Mouse (Mus musculus) midbrain, embryonic 11.5 days (tissue): Measurements from ENCODE around the gene Pmp22. TPM values are rescaled to one million over a fixed set of nuclear protein-coding genes. Genes with fewer than 3 reads are reported as not detected.

Experiments used
- ATAC-seq: fragments of 200-750 bp; cut with Nextera tagmentation; 2 replicates; pipeline ENCODE4 v1.8.0; 2017; ENCODE audit warnings: moderate TSS enrichment, moderate library complexity; ENCODE audit not compliant: low FRiP score
- DNase-seq: peaks from one replicate; pipeline ENCODE4 v3.0.0; 2015; ENCODE audit warnings: low spot score; ENCODE audit errors: missing footprints
- H3K27ac ChIP-seq: fragments of 300-500 bp; sonication (generic); 2 replicates; pipeline ENCODE4 v1.5.1; 2014; ENCODE audit warnings: low read depth, low read length
- H3K27me3 ChIP-seq: fragments of 300-500 bp; sonication (generic); 2 replicates; pipeline ENCODE4 v1.6.1; 2014; ENCODE audit warnings: mild to moderate bottlenecking, low read length, moderate library complexity, mixed read lengths; ENCODE audit not compliant: control insufficient read depth, insufficient read depth
- H3K36me3 ChIP-seq: fragments of 300-500 bp; sonication (generic); 2 replicates; pipeline ENCODE4 v1.6.1; 2014; ENCODE audit warnings: mild to moderate bottlenecking, low read length, moderate library complexity, mixed read lengths; ENCODE audit not compliant: control insufficient read depth, insufficient read depth
- H3K4me1 ChIP-seq: fragments of 300-500 bp; sonication (generic); 2 replicates; pipeline ENCODE4 v1.6.1; 2014; ENCODE audit warnings: low read length; ENCODE audit not compliant: control insufficient read depth, insufficient read depth
- H3K4me2 ChIP-seq: fragments of 300-500 bp; sonication (generic); 2 replicates; pipeline ENCODE4 v1.6.1; 2014; ENCODE audit warnings: mild to moderate bottlenecking, moderate library complexity
- H3K4me3 ChIP-seq: fragments of 300-500 bp; sonication (generic); 2 replicates; pipeline ENCODE4 v1.5.1; 2014; ENCODE audit warnings: low read depth, low read length
- H3K9ac ChIP-seq: fragments of 300-500 bp; sonication (generic); 2 replicates; pipeline ENCODE4 v1.6.1; 2014; ENCODE audit warnings: low read length
- H3K9me3 ChIP-seq: fragments of 300-500 bp; sonication (generic); 2 replicates; pipeline ENCODE4 v1.6.1; 2016; ENCODE audit warnings: low read length; ENCODE audit not compliant: control insufficient read depth
- WGBS: fragments of 180-500 bp; shearing (Covaris S2); extraction: QIAGEN DNeasy Blood & Tissue Kit; methylation state at CpG from one replicate; pipeline ENCODE4 v1.1.7; 2014; 5-methylcytosine and 5-hydroxymethylcytosine counted together
- polyA plus RNA-seq: library from polyadenylated mRNA; unstranded; fragments of >200 nt; fragmentation: Nextera tagmentation; extraction: Ambion mirVana; gene quantifications from 2 replicates; pipeline ENCODE4 v1.2.1, GENCODE M21; 2014

Pmp22 gene
- polyA plus RNA-seq, 1 experiment from 2014 or later = 34.9 TPM

DNA sequence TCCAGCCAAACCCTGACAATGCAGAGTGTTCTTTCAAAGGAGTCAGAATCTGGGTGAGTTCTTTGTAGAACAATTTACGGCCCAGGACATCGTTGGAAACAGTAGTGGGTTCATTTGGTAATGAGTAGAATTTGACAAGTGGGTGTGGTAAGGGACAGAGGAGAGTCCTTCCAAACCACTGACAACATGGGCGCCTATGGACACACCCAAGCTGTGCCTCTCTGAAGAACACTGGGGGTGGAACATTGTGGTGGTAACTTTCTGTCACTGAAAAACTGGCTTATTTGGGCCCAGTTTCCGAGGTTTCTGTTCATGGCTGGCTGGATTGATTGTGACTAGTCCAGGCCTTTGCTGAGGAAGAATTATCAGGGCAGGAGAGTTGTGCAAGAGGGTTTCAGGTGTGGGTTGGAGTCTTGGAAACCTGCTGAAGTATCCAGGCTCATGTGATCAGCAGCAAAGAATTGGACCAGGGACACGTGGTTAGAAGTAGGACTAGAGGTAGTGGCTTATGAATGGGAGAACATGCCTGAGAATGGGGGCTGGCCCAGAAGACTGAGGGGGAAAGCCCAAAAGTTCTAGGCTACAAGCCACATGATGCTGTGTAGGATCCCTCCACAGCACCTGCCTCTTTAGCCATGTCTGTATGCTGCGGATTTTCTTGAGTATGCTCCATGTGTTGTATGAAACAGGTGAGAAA is 35.4 kb downstream of the Pmp22 start:
- no peaks in the 10 kb centered on the region for H3K27me3 ChIP-seq
- no peaks in the 10 kb centered on the region for H3K9me3 ChIP-seq
- 89% methylated on average over 6 of the region's 6 CpGs for WGBS
- H3K4me3 ChIP-seq = no peak overlapping the region
- no peak overlapping the region for H3K4me2 ChIP-seq
- DNase-seq (no peak), ATAC-seq (no peak)
- no peaks in the 10 kb centered on the region for H3K36me3 ChIP-seq
- no peaks in the 10 kb centered on the region for H3K4me1 ChIP-seq
- H3K9ac ChIP-seq = no peak overlapping the region
- no peak overlapping the region for H3K27ac ChIP-seq

- H3K4me3 ChIP-seq = no peak overlapping the region
- 54% methylated on average over 7 of the region's 7 CpGs for WGBS
- ATAC-seq (no peak), DNase-seq (no peak)
- H3K27ac ChIP-seq = no peak overlapping the region
- H3K4me1 ChIP-seq = no peaks in the 10 kb centered on the region
- H3K36me3 ChIP-seq = no peaks in the 10 kb centered on the region
- no peak overlapping the region for H3K9ac ChIP-seq
- no peak overlapping the region for H3K4me2 ChIP-seq
- H3K9me3 ChIP-seq = no peaks in the 10 kb centered on the region
- no peaks in the 10 kb centered on the region for H3K27me3 ChIP-seq
These were observed 36.1 kb downstream of the Pmp22 start for GRCm38 (mm10) chr11:63164756-63165484.

DNA sequence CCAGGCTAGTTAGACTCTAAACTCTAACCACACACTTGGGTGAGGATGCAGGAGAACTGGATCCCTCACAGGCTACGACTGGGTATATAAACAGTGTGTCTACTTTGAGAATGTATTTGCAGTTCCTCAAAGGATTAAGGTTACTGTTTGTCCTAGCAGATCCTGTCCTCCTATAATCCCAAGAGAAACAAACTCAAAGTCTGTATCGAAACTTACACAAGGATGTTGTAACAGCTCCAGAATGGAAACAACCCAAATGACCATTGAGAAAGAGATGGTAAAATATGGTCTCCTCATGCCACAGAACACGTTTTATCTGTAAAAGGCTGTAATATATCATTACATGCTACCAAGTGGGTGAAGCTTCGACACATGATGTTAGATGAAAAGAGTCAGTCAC is 39.0 kb downstream of the Pmp22 start:
- H3K36me3 ChIP-seq = no peaks in the 10 kb centered on the region
- no peaks in the 10 kb centered on the region for H3K4me1 ChIP-seq
- no peak overlapping the region for H3K4me2 ChIP-seq
- ATAC-seq (no peak), DNase-seq (no peak)
- H3K27me3 ChIP-seq = no peaks in the 10 kb centered on the region
- H3K27ac ChIP-seq = no peak overlapping the region
- no peak overlapping the region for H3K4me3 ChIP-seq
- H3K9ac ChIP-seq = no peak overlapping the region
- H3K9me3 ChIP-seq = no peaks in the 10 kb centered on the region
- 79% methylated on average over 4 of the region's 4 CpGs for WGBS

DNA sequence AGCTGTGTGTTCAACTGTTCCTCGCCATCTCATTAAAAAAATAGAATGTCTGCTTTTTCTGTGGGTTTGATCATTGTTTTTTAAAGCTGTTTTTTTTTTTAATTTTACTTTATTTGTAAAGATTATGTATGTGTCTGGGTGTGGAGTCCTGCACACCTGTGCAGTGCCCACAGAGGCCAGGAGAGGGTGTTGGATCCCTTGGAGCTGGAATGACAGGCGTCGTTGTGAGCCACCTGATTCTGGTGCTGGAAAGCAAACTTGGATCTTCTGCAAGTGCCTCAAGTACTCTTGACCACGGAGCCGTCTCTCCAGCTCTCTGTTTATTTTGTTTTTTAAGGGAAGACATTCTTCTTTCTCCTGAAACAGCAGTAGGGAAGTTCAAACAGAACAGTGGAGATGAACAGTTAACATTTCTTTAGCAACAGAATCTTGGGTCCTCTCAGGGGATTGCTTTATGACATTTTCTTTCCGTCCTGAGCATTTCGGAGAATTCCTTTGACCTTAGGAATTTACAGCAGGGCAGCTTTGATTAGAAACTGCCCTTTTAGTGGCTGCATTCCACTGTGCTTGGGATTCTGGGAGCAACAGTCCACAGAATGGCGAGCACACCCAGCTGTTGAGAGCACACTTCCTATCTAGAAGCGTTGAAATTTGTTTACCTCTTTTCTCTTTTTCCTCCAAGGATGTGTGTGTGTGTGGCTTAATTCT is 39.9 kb downstream of the Pmp22 start:
- no peak for DNase-seq

DNA sequence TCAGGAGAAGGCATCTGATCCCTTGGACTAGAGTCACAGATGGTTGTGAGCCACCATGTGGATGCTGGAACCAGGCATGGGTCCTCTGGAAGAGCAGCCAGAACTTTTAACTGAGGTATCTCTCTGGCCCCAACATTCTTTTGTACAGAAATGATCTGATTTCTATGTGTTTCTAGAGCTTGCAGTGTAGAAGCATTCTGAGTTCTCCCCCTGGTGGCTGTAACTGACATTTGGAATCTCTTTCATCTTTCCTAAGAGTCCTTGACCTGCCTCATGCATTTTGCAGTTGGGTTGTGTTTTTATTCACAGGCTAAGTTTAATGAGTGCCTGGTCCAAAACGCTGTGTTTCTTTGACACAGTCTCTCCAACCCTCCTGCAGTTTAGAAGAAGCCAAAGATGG is 43.2 kb downstream of the Pmp22 start:
- Histone ChIP-seq H3K9me3 (no peaks in the 10 kb centered on the region), H3K27me3 (no peaks in the 10 kb centered on the region), H3K4me3 (no peak overlapping the region), H3K9ac (no peak overlapping the region), H3K4me2 (no peak overlapping the region), H3K36me3 (no peaks in the 10 kb centered on the region), H3K4me1 (no peaks in the 10 kb centered on the region), H3K27ac (no peak overlapping the region)
- WGBS = 40% methylated on average over 1 of the region's 1 CpGs
- DNase-seq = peak; percentile 89
- ATAC-seq = no peak

More for the DNA sequence above, 39.9 kb downstream of the Pmp22 start:
- no peaks in the 10 kb centered on the region for H3K4me1 ChIP-seq
- H3K4me3 ChIP-seq = no peak overlapping the region
- H3K36me3 ChIP-seq = no peaks in the 10 kb centered on the region
- H3K27me3 ChIP-seq = no peaks in the 10 kb centered on the region
- ATAC-seq = no peak
- no peak overlapping the region for H3K4me2 ChIP-seq
- H3K9ac ChIP-seq = no peak overlapping the region
- H3K27ac ChIP-seq = peak overlapping the region; percentile 27; the same call in 1 of the 2 replicates
- 60% methylated on average over 9 of the region's 9 CpGs for WGBS
- H3K9me3 ChIP-seq = no peaks in the 10 kb centered on the region

GRCm38 (mm10) chr11:63173604-63174003 is 44.8 kb downstream of the Pmp22 start:
- Histone ChIP-seq H3K27ac (no peak overlapping the region), H3K36me3 (no peaks in the 10 kb centered on the region), H3K27me3 (no peaks in the 10 kb centered on the region), H3K9me3 (no peaks in the 10 kb centered on the region), H3K9ac (no peak overlapping the region), H3K4me3 (no peak overlapping the region), H3K4me1 (no peaks in the 10 kb centered on the region), H3K4me2 (no peak overlapping the region)
- DNase-seq = no peak
- ATAC-seq = no peak
- WGBS = 86% methylated on average over 5 of the region's 5 CpGs

DNA sequence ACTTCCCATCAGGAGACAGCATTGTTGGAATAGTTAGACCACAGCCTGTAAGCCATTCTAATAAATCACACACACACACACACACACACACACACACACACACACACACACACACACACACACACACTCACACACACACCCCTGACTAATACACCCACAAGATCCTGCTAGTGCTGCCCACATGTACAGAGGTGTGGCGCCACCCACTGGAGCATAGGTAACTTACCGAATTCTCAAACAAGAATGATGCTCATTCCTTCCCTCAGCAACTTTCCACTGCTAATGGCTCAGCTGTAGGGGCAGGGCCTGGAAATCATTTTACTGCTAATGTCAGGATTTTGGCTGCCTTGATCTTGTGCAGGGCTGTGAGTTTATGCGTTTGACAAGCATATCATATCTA is 46.5 kb downstream of the Pmp22 start:
- ATAC-seq = no peak
- no peak for DNase-seq
- no peak overlapping the region for H3K4me2 ChIP-seq
- H3K27me3 ChIP-seq = no peaks in the 10 kb centered on the region
- no peak overlapping the region for H3K4me3 ChIP-seq
- no peaks in the 10 kb centered on the region for H3K9me3 ChIP-seq
- no peak overlapping the region for H3K27ac ChIP-seq
- peaks cover 4% of the 10 kb centered on the region; the same call in 1 of the 2 replicates for H3K4me1 ChIP-seq
- no peak overlapping the region for H3K9ac ChIP-seq
- no peaks in the 10 kb centered on the region for H3K36me3 ChIP-seq
- WGBS = 37% methylated on average over 3 of the region's 3 CpGs

- Histone ChIP-seq H3K36me3 (no peaks in the 10 kb centered on the region), H3K27ac (no peak overlapping the region), H3K27me3 (no peaks in the 10 kb centered on the region), H3K9ac (no peak overlapping the region), H3K9me3 (no peaks in the 10 kb centered on the region), H3K4me1 (peaks cover 8% of the 10 kb centered on the region), H3K4me3 (no peak overlapping the region), H3K4me2 (no peak overlapping the region)
- WGBS = 74% methylated on average over 7 of the region's 7 CpGs
- ATAC-seq (no peak), DNase-seq (no peak)
These were observed 47.6 kb downstream of the Pmp22 start for GRCm38 (mm10) chr11:63176416-63176815.
